Mouse (Mus musculus) gastrocnemius, postnatal 36 days (tissue): ENCODE measurements around the gene Cerkl. TPM values are rescaled to one million over a fixed set of nuclear protein-coding genes. Genes with fewer than 3 reads are reported as not detected.

Experiments used
- DNase-seq, 2 experiments: peaks; one replicate each; pipeline ENCODE4 v3.0.0; 2022
- intact Hi-C: fragments of 180-260 bp; cut with DNase I; formaldehyde crosslinking; loops from one replicate; pipeline ENCODE4 v1.15.1; 2025
- total RNA-seq, 2 experiments: library from RNA; stranded (reverse); gene quantifications; 2 replicates each; pipeline ENCODE4 v1.2.3; 2021

Cerkl gene
- total RNA-seq, 2 experiments from 2014 or later: 0.35 to 0.46 TPM

DNA sequence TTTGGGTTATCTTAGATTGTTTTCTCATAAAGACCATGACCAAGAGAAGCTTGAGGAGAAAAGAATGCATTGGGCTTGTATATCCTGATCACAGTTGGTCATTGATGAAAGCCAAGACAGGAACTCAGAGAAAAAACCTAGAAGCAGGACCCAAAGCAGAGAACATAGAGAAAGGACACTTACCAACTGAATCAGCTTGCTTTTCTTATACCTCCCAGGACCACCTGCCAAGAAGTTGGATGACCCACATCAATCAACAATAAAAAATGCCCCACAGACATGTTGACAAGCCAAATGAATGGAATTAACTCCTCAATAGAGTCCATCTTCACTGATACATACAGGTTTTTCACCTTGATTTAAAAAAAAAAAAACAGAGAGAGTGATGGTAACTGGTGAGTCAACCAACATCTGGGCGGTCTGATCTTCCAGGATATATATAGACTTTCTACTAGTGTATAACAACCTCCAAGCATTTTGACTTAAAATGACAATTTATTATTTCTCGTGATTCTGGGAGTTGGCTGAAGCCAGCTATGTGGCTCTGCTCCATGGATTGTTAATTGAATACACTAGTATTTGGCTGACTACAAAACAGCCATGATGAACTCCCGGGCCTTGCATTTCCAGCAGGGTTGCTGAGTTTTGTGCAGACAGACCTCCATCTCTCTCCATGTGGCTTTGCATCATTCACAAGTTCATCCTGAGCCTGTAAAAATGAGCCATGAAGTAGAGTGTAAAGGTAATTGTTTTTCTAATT lies 12.5 kb downstream of the Cerkl start:
- intact Hi-C loops: no loop called here
- DNase-seq: no peak

DNA sequence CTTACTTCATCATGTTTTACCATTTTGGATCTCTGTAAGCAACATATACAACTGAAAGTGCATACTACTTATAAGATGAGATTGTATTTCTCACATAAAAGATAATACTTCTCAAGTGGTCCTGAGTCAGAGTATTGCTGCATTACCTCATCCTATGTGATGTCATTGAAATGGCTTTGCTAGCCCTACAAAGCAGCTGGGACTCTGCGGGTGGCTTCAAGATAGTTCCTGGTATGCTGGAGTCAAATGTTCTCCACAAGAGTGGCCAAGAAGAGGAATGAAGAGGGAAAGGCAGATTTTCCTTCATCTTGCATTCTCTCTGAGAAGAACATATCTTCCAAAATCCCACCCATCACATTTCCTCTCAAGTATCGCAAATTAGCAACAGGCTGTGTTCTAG lies 13.2 kb downstream of the Cerkl start:
- intact Hi-C loops: no loop called here
- no peak for DNase-seq

GRCm38 (mm10) chr2:79442906-79443305 lies 13.7 kb downstream of the Cerkl start:
- intact Hi-C loops: no loop called here
- DNase-seq: no peak

DNA sequence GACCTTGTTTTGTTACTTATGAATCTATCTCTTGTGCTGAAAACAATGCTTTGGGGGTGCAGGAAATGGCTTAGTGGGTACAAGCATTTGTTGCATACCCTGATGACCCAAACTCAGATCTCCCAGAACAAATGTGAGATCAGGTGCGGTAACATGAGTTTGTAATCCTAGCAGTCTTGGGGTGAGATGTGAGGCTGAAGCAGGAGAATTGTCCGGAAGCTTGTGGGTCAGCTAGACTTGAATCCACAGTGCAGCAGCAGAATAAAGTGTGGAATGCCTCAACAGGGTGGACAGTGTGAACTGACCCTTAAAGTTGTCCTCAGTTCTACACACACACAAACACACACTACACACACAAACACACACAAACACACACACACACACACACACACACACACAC lies 14.4 kb downstream of the Cerkl start:
- intact Hi-C loops: no loop called here
- no peak for DNase-seq

DNA sequence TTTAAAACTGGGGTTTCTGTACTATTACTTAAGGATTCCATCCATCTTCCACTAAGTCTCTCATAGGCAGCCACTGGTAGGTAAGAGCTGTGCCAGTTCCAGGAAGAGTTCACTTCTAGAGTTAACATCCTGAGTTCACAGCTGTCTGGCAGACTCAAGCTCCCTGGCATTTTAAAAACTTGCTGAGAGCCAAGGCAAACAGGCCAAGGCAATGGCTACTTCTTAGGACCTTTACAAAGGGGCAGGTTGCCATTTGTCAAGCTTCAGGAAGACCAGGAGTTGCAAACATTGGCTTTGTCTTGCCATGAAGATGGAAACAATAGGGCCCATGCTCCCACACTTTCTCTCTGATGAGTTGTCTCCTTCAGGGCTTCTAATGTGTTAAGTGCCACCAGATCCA lies 26.5 kb downstream of the Cerkl start:
- no peak for DNase-seq
- intact Hi-C loops: no loop called here

DNA sequence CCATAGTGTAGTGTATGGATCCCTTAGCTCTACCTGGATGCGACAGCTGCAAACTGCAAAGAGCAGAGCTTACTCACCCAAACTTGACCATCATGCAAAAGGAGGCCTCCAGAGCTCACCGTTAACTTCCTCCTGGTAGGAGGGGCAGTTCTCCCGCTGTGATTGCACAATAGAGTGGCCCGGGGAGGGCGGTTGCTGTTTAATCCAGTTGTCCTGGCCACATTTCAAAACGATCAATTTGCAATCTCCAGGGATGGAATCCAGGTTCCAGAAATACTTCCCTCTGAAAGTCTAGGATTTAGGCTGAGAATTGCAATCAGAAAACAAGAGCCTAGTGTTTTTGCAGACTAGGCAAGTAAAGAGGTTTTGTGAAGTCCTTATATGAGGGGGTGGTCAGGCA lies 26.9 kb downstream of the Cerkl start:
- intact Hi-C loops: no loop called here
- peak in 1 of 2 experiments; percentile 19 for DNase-seq

DNA sequence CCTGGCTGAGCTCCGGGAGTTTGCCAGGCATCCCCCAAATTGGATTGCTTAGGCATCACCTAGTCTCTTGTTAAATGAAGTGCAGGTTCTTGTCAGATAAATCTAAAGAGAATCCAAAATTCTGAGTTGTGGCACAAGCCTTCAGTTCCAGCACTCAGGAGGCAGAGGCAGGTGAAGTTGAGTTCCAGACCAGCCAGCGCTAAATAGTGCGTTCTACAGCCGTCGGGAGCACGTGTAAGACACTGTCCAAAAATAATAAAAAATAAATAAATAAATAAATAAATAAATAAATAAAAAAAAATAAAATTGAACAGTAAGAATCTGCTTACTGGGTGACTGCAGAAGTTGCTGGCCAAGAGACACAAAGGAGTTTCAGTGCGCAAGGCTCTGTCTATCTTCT lies 27.5 kb downstream of the Cerkl start:
- intact Hi-C loops: no loop called here
- no peak for DNase-seq

GRCm38 (mm10) chr2:79428569-79429104 lies 27.9 kb downstream of the Cerkl start:
- intact Hi-C loops: no loop called here
- DNase-seq: no peak

- no peak for DNase-seq
- intact Hi-C loops: no loop called here
These were observed 28.6 kb downstream of the Cerkl start for GRCm38 (mm10) chr2:79428022-79428421.

GRCm38 (mm10) chr2:79421696-79422095 lies 34.9 kb downstream of the Cerkl start:
- no peak for DNase-seq
- intact Hi-C loops: no loop called here

- intact Hi-C loops: no loop called here
- no peak for DNase-seq
These were observed 42.1 kb downstream of the Cerkl start for GRCm38 (mm10) chr2:79414505-79414904.

- DNase-seq: no peak
- intact Hi-C loops: no loop called here
These were observed 45.7 kb downstream of the Cerkl start for GRCm38 (mm10) chr2:79410903-79411255.

DNA sequence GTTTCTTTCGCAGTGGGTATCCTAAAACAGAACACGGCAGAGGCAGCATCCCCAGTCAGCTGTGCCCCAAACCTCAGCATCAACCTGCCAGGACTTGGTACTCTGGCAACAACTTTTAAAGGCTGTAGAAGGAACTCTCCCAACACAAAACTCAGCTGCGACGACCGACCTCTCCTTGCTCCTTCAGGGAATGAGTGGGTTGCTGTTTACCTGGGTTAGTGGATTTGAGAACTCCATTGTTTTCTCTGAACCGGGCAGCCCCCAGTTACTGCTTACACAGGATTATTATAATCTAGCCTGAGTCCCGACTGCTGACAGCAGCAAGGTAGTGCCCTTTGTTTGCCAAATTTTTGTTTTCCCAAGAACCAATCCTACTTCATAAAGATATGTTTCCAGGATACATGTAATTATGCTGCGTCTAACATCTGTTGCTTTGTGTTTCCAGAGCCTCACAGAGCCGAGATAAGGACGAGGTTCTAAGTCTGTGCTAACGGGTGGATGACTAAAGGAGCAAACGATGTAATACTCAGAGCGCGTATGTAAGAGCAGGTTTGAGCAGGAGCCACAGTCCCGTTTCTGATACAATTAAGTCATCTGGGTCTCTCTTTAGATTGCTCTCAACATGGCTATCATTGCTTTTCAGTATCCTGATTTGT lies 46.2 kb downstream of the Cerkl start:
- no peak for DNase-seq
- intact Hi-C loops: no loop called here

DNA sequence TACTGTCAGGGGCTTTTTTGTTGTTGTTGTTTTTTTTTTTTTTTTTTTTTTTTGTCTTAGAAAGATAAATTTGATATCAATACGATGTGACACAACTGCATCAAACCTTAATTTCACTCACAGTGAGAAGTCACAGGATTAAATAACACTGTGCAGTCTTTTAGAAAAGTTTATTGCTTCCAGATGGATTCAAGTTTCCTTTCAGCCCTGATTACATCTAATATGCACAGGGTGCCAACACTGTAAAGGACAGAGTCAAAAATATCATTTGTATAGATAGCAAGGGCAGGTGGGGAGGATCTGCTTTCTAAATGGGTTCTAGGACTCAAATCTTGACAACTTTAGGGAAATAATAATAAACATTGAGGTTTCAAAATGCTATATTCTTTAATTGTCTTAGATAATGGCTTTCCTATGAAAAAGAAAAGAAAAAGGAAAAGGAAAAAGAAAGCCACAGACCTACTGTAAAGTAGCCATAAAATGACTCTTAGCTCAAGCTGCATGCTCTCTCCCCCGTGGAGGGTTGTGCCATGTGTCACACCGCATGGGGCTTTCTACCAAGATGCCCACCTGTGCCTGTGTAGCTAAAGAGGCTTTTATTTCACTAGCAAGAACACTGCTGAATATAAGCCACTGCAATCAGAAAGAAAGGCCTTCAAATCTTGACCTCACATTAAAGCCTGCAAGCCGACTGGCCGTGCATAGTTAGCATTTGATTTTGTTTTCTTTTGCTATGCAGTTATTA lies 50.8 kb downstream of the Cerkl start:
- intact Hi-C loops: no loop called here
- DNase-seq: no peak

- DNase-seq: no peak
- intact Hi-C loops: no loop called here
These were observed 56.5 kb downstream of the Cerkl start for GRCm38 (mm10) chr2:79400045-79400444.

DNA sequence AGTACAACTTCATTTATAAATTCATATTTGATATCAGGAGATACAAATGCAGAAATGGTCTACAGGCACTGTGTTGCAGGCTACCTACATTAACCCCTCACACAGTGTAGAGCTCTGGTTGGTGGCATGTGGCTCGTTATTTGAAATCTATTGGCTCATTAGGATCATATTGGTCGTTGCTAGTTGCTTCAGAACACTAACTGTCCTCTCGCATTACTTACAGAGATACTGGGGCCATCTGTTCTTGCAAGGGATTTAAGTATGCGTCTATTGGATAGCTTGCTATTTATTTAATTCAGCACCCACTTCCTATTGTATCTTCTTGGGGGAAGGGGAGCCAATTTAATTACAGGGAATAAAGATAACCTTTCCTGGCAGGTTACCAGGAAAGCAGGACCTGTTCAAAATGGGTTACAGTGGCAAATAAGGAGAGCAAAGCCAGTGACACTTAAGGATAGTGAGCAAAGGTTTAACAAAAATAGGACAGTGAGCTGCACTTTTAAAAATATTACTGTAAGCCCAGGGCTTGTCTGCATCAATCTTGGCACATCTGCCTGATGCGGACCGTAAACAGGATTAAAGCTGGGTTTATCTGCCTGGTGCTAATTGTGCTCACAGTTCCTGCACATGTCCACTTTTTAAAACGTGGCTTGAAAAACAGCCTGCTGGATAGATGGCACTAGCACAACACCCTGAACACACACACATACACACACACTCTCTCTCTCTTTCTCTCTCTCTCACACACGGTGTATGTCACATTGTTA lies 57.2 kb downstream of the Cerkl start:
- intact Hi-C loops: no loop called here
- no peak for DNase-seq

DNA sequence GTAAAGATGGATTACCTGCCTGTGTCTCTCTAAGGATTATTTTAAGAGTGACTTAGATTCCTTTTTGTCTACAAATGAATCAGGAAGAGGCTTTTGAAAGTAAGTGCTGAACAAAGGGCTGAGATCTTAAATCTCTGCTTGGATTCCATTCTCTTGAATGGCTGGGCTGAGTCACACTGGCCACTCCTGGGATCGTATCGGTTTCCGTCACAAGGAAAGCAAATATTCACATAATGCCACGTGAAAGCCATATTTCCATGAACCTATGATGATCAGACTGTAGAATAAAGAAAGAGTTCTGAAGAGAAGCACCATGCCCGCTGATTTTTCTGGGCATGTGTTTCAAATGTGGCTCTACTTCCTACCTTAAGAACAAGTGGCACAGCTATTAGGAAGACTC lies 57.8 kb downstream of the Cerkl start:
- no peak for DNase-seq
- intact Hi-C loops: no loop called here

- intact Hi-C loops: no loop called here
- DNase-seq: no peak
These were observed 58.2 kb downstream of the Cerkl start for GRCm38 (mm10) chr2:79398343-79398742.

DNA sequence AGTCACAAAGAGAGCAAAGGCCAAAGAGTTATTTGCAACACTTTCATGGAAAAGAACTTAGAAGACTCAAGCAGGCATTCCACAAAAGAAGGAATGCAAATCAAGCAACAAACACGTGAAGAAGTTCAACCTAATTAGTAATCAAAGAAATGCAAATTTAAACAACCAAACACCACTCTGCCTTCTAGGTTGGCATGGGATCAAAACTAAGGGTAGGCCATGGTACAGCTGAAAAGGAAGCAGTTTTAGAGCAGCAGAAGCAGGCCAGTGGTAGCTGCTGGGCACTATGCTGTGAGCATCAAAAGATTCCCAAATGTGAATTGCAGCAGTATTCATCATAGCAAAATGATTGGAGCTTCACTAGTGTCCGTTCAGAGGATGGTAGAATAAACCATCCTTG lies 59.5 kb downstream of the Cerkl start:
- intact Hi-C loops: no loop called here
- DNase-seq: no peak

DNA sequence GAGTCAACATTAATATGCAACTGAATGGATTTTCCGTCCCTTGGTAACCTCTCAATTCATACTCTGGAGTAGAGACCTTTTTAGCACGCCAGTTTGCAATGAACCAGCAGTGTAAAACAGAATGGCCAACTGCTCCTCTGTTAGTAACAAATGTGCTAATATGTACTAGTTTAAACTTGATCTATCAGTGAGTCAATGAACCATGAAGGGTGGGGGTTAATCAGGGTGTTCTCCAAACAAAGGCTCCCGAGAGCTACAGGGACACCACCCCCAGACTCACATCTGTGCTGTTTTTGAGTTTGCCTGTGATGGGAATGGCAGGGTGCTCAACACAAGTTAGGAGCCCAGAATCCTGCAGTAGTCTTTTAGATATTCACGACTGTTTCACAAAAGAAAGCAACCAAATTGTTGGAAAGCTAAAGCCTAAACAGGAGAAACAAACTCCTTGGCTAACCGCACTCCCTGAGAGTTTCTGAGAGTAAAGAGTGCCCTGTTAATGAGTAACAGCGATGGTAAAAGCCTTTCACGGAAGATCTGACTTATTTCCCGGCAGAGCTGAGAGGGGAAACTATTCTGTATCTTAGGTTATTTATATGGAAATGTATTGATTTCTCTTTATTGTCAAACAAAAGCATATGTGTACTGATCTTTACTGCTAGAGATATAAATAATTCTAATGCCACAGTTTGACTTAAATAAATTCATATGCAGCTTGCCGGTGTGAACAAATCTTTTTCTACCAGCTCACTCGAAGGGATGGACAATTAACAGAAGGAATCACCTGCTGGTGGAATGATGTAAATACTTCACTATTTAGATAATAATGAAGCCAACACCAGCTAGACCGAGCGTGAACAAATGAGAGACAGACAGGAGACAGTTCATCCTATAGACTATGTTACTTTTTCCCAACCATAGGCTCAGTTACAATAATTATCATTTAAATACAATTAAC lies 77.2 kb downstream of the Cerkl start:
- intact Hi-C loops: no loop called here

More for the DNA sequence above, 77.2 kb downstream of the Cerkl start:
- DNase-seq: no peak
